Mouse (Mus musculus): Measurements from ENCODE around the gene Ext2. TPM values are rescaled to one million over a fixed set of nuclear protein-coding genes. Genes with fewer than 3 reads are reported as not detected.

The Ext2 gene
- total RNA-seq, 2 experiments from 2014 or later: 55.5 to 58.1 TPM

GRCm38 (mm10) chr2:93613020-93613419 lies 209.3 kb downstream of the Ext2 start:
- intact Hi-C loops (cut with DNase I): no loop called here
- no peak for DNase-seq (ENCODE audit: extremely low spot score in 1 of 2, low spot score in 2 of 2)

Other genes with a start within 250 kb of the Ext2 start
- 1 to 10 TPM; 1.1 to 1.3 TPM for gene Alx4, start 180.2 kb downstream of the Ext2 start, total RNA-seq (2021)
- gene Accs, start 27.4 kb upstream of the Ext2 start, total RNA-seq (2021): 1 to 10 TPM; 5.0 to 5.3 TPM
- gene Accsl, start 46.6 kb upstream of the Ext2 start, total RNA-seq (2021): under 1 TPM; 0.30 to 0.51 TPM
- gene Gm13889, start 134.6 kb upstream of the Ext2 start, total RNA-seq (2021): 10 to 100 TPM; 62.6 to 66.5 TPM
- not detected for gene Gm27027, start 173.8 kb upstream of the Ext2 start, total RNA-seq (2021)
- gene Alkbh3, start 188.2 kb upstream of the Ext2 start, total RNA-seq (2021): 10 to 100 TPM; 26.9 to 29.2 TPM

All from left cerebral cortex, postnatal 10 days (tissue).